Mouse (Mus musculus): ENCODE results near the gene Anln.
"Not testable (repeated sequence)": the region's sequence is repeated elsewhere in the genome, so short reads cannot be mapped to it uniquely, and the experiment has no call there.

The Anln gene

DNA sequence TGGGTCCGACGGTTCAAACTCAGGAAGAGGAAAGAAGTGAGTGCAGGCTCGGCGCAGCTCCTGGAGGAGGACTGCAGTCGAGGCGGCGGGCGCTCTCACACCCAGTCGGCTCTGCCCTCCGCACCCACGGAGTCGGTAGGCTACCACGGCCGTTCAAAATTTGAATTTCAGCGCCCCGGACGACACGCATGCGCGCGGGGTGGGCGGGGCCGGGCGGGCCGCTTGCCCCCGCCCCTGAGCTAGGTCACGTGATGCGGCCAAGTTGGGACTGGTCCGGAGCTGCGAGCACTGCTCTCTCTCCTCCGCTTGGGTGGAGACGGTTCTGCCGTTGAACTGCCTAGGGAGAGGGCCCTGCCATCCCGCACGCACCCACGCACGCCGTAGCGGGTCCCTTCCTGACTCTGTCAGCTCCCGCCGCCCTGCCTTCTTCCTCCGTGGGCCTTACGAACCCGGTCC lies at the start of gene Anln:
Gene Anln, minus strand, starts transcription at position 168 of the 456 bp plus-strand sequence.
- DNase-seq = peak; percentile 93

DNA sequence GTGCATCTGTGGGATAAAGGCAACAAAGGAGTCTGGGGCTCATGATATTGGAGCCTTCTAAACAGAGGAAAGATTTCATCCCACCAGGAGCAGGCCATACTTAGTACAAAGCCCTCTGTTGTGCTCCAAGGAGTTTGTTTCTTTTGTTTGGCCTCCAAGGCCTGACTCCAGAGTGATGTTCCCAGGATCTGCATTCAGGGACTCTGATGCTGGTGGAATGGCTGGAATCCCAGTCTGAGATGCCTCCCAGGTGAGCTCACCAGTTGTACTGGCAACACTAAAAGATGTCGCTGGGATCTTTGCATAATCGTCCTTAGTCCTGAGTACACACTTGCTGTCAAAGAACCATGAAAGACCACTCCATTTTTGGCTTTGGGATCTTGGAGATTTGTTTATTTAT lies 45.1 kb upstream of the Anln start:
- no peak for DNase-seq

GRCm38 (mm10) chr9:22433221-22433620 lies 44.2 kb upstream of the Anln start:
- DNase-seq = no peak

DNA sequence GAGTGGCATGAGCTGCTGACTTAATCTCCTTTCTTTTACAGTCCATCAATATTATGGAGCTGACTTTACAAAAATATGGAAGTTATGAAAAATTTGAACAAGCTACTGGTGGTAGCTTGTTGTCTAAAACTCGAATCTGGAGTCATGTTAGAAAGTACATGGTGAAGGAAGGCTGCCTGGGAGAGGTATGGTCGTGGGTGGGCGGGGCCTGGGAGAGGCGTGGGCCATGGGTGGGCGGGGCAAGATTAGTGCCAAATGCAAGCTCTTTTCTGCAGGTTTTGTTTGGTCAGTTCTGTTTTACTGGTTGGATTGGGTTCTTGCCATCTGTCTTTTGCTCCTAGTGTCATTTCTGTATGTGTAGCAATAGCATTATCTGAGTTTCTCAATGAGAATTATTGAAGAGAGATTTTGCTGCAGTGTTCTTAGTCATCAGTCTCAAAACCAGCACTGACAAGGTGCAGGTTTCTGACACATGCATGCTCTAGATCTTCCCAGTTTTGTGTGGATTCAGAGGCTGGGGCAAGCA lies 41.4 kb upstream of the Anln start:
- DNase-seq = peak; percentile 15 to 17

DNA sequence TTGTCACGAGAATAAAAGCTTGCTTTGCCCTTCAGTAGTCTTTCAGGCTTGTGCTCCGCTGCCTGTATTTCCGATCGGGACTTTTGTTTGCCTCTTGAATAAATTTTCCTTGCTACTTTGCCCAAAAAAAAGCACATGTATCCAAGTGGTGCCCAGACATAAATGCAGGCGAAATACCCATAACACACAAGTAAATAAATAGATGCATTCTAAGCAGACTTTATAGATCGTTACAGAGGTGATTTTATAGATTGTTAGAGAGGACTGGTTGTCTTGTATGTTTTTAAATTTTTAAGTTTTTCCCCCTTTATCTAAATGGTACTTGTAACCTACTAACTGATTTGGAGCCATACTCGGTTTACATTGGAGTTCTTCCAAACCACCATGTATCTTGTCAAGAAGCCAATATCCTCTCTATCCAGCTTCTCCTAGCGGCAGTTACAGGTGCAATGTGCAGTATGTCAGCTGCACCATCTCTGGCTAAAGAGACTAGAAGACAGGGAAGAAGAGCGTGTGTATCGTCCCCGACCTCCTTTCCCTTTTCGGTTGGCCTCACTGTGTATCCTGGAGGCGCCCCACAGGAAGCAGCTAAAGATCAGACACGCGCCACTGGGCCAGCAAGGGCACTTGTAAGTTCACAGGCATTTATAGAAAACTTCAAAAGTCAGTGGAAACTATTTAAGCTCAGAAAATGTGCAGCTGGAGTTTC lies 40.7 kb upstream of the Anln start:
- DNase-seq = peak; percentile 49 to 60

- DNase-seq = no peak
Measured at GRCm38 (mm10) chr9:22428666-22429410, 39.9 kb upstream of the Anln start.

- no peak for DNase-seq
Measured at GRCm38 (mm10) chr9:22428028-22428665, 39.2 kb upstream of the Anln start.

GRCm38 (mm10) chr9:22424719-22425118 lies 35.7 kb upstream of the Anln start:
- DNase-seq = no peak

- DNase-seq = no peak
Measured at GRCm38 (mm10) chr9:22424196-22424595, 35.2 kb upstream of the Anln start.

- DNase-seq = no peak
Measured at GRCm38 (mm10) chr9:22423507-22423906, 34.5 kb upstream of the Anln start.

DNA sequence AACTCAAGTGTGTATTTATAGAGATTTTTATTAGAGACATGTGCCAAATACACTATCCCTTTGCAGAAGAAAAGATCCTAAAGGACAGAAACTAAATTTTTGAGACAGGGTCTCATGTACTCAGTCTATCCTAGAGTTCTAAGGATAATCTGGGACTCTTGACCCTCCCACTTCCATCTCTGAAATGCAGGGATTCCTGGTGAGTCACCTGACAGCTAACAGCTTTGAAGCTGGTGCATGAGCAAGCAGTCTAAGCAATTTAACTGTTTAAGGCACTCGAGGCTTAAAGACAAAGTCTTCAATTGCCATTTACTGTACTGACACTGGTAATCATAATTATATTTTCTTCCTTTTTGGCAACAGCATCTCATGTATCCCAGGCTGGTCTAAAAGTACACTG lies 33.6 kb upstream of the Anln start:
- DNase-seq = no peak

DNA sequence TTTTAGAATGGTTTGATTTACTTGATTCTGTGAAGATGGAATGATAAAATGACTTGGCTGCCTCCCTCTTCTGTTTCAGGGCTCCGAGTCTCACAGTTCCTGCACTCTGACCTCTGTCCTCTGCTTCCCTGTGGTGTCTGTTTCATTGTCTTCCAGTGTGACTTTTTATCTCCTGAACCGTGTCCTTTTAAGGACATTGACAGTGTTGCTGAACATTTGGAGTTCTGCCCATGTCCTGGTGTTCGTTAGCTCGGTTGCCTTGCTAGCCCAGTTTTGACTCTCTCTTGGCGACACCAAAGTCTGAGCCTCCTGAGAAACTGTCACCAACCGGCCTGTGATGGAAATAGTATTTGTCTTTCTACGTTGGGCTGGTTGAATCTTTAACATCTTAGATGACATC lies 31.5 kb upstream of the Anln start:
- DNase-seq = no peak

DNA sequence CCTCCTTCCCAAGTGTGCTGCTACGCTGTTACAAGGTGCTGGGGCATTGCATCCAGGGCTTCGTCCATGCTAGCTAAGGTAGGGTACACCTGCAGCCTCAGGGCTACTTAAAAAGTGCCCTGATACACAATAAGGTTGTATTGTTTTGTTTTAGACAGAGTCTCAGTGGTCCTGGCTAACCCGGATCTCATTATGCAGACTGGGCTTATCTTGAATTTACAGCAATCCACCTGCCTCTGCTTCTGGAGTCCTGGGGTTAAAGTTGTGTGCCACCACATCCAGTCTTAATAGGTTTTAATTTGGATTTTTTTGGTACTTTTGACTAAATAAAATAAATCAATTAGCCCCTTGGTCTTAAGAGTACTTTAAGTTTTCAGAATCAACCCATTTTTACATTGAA lies 30.9 kb upstream of the Anln start:
- no peak for DNase-seq

DNA sequence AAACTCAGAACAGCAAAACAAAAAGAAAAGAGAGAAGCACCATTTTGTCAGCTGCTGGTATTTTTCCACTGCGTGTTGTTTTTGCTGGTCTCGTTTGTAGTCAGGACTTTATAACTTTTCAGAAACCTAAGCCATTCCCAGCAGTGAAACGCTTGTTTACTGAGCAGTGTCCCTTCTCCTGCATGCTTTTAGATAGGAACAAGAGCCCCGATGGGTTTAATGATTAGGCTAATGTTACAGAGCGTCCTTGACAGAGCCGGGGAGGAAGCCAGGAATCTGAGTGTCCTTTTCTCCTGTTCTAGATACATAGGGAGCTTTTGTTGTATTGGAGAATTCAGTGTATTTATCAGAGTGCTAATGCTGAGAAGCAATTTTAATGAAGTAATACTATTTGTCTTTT lies 28.6 kb upstream of the Anln start:
- no peak for DNase-seq

DNA sequence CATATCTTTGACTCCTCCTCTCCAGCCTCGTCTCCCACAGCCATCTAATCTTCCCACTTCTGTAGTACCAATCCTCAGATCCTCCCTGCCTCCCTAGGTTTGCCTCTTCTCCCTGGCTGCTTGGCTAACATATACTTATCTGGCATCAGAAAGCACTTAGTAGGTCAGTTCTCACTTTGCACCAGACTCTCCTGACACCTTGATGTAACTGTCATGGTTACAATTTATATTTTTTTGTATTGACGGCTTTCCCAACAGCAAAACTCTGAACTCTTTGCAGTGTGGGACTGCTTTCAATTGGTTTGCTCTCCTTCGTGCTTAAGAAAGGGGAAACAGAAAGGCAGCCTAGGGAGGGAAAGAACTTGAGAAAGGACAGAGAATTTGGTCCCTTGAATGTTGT lies 27.2 kb upstream of the Anln start:
- DNase-seq = no peak

DNA sequence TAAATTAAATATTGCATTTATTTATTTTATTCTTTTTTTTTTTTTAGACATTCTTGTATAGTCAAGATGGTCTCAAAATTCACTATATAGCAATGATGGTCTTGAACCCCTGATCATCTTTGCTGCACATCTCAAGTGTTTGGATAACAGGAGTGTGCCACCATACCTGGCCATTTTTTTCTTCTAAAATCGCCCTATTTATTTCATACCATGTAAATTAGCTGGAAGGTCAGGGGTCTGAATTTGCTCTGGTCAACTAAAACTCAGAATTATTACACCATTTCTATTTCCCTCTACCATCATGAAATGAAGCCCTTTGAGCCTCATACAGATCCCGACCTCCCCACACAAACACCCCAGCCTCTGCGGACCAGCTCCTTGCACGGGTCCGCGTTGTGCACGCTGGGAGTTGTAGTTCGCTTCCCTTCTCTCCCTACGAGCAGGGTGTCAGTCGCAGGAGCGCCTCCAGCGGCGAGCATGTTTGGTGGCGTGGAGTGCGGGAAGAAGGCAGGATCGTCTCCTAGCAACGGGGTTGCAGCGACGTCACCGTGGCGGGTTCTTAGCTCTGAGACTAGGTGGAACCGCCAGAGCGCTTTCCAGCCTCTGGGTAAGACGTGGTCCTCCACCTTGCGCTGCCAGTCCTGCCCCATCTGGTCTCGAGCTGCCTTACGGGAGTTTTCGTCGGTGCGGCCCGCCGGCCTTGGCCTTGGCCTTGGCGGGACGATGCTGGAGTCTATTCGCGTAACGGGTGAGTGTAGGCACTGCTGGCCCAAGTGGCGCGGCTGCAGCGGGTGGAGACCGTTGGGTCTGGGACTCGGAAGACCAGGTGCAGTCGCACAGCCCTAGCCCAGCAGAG lies 22.2 kb upstream of the Anln start, which contains the start of gene 9530077C05Rik:
Gene 9530077C05Rik, plus strand, starts transcription at position 512 of the 856 bp plus-strand sequence.
- peak; percentile 96 to 98 for DNase-seq

DNA sequence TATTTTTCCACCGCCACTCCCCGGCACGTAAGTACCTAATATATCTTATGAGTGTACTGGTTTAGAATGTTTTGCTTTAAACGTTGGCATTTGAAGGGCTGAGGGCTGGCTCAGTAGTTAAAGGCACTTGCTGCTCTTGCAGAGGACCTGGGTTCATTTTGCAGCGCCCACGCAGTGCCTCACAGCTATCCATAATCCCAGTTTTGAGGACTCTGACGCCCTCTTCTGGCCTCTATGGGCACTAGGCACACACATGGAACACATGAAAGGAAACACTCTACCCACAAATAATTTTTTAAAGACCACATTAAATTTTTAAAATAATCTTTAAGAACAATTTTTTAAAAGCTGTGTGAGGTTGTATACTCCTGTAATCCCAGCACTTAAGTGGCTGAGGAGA lies 20.5 kb upstream of the Anln start:
- DNase-seq = no peak

DNA sequence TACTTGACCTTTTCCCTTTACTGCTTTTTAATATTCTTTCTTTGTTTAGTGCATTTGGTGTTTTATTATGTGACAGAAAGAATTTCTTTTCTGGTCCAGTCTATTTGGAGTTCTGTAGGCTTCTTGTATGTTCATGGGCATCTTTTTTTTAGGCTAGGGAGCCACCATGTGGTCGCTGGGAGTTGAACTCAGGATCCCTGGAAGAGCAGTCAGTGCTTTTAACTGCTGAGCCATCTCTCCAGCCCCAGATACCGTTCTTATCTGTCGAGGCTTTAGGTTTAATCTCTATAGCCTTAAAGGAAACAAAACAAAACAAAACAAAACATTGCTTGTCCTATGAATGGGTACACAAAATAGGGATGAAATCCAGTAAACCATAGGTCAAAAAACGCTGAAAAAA lies 19.4 kb upstream of the Anln start:
- not testable (repeated sequence) for DNase-seq

DNA sequence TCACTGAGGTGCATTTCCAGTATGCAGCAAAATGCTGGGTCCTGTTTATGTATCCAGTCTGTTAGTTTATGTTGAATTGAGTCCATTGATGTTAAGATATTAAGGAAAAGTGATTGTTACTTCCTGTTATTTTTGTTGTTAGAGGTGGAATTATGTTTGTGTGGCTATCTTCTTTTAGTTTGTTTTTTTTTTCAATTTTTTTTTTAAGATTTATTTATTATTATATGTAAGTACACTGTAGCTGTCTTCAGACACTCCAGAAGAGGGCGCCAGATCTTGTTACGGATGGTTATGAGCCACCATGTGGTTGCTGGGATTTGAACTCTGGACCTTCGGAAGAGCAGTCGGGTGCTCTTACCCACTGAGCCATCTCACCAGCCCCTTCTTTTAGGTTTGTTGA lies 18.6 kb upstream of the Anln start:
- not testable (repeated sequence) for DNase-seq

DNA sequence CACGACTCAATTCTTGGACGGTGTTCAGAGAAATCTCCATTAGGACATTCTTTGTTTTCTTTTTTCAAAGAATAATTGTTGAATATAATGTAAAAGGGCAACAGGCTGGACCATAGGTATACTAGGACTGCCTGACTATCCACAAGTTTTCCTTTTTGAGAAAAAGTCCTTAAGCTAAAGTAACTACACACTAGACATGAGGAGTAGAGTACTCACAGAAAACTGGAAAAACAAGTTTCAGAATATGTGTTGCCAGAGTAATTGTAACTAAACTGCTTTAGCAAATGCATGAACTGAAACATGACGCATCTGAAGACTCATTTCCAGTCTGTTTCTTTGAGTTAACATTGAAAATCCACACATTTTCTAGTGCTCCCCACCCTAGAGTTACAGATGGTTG lies 16.4 kb upstream of the Anln start:
- no peak for DNase-seq

- not testable (repeated sequence) for DNase-seq
Measured at GRCm38 (mm10) chr9:22403501-22403900, 14.5 kb upstream of the Anln start.

- DNase-seq = no peak
Measured at GRCm38 (mm10) chr9:22402976-22403375, 14.0 kb upstream of the Anln start.

GRCm38 (mm10) chr9:22402001-22402400 lies 13.0 kb upstream of the Anln start:
- DNase-seq = no peak

Data from thymus, postnatal 36 days (tissue).